Mouse (Mus musculus) layer of hippocampus, adult 9-10 months (tissue): ENCODE data around the gene Banp.
A peak's percentile ranks its signal among the peaks of the same experiment; 100 is the strongest.

Source experiments
- DNase-seq: peaks from one replicate; pipeline ENCODE4 v3.0.0; 2022; ENCODE audit warnings: low spot score

Gene Banp

DNA sequence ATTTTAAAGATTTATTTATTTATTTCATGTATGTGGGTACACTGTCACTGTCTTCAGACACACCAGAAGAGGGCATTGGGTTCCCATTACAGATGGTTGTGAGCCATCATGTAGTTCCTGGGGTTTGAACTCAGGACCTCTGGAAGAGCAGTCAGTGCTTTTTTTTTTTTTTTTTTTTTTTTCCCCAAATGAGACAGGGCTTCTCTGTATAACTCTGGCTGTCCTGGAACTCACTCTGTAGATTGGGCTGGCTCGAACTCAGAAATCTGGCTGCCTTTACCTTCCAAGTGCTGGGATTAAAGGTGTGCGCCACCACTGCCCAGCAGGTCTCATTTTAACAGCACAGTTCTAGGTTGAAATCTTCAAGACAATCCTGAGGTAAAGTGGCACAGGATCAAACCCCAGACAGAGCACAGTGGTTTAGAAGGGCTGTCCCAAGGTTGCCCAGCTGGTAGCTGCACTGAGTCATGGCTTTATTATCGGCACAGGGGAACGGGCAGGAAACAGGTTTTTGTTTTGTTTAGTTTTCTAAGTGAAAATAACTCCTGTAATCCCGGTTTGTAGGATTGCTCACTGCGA lies at the start of gene Banp:
TSS of gene Banp (plus strand) at position 529 of the 579 bp plus-strand sequence.
- DNase-seq = no peak

GRCm38 (mm10) chr8:121901498-121902236 lies 47.9 kb upstream of the Banp start:
- DNase-seq = no peak

DNA sequence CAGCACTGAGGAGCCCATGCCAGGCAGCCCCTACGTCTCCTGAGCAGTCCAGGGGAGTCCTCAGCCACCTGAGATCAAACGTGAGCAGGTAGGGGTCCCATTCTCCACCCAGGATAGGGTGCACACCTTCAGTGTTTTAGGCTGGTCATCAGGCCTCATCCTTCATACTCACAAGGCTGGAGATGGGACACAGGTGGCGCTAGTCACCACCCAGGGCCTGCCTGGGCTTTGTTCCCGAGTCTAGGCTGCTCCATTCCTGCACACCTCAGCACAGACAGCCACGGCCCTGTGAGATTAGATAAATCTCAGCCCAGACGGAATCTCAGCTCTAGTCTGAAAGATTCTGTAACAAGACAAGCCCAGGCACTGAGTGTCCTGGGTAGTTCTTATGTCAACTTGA lies 45.6 kb upstream of the Banp start:
- DNase-seq = no peak

DNA sequence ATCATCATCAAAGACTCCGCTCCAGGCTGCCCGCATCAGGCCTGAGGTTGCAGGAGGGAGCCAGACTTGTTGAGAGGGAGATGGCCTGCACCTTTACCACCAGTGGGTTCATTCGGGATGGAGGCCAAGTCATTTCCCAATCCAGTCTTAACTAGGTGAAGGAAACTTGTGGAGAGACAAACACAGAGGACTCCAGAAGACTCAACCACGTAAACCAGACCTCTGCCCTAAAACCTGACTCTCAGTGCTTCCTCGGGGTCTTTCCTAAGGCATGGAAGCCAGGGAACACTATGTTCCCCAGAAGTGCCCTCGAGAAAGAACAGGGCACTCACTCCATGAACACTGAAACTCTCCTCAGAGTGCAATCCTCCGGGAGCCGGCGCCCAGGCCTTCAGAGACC lies 44.6 kb upstream of the Banp start:
- DNase-seq = no peak

- no peak for DNase-seq
Measured at GRCm38 (mm10) chr8:121905420-121905819, 44.1 kb upstream of the Banp start.

GRCm38 (mm10) chr8:121905864-121906263 lies 43.7 kb upstream of the Banp start:
- DNase-seq = no peak

- DNase-seq = no peak
Measured at GRCm38 (mm10) chr8:121906542-121907512, 42.7 kb upstream of the Banp start.

DNA sequence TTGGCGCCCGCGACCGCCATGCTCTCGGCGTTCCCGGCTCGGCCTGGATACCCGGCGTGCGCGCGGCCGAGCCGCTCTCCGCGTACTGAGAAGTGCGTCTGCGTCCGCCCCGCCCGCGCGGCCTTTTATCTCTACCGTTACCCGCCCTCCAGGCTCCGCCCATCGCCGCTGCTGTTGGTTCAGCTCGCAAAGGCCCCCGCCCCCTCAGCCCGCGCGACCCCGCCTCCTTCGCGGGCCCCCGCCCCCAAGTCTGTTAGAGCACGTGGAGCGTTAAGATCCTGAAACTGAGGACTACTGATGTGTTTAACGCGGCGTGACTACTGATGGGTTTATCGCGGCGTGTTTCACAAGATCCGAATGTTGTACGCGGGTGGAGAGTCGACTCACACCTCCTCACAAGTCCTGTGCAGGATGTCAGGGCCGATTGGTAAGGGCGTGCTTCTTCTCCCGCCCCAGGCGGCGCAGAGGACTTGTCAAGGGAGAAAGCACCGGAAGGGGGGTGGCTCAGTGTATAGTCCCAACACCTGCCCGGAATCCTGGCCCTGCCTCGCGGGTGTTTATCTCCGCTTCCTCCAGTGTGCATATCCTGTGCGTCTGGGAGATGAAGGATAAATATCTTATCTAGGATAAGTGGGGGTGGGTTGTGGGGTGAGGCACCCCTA lies 41.8 kb upstream of the Banp start, which contains the start of gene Slc7a5:
TSS of gene Slc7a5 (minus strand) at position 108 of the 662 bp plus-strand sequence.
- DNase-seq = peak; percentile 68

DNA sequence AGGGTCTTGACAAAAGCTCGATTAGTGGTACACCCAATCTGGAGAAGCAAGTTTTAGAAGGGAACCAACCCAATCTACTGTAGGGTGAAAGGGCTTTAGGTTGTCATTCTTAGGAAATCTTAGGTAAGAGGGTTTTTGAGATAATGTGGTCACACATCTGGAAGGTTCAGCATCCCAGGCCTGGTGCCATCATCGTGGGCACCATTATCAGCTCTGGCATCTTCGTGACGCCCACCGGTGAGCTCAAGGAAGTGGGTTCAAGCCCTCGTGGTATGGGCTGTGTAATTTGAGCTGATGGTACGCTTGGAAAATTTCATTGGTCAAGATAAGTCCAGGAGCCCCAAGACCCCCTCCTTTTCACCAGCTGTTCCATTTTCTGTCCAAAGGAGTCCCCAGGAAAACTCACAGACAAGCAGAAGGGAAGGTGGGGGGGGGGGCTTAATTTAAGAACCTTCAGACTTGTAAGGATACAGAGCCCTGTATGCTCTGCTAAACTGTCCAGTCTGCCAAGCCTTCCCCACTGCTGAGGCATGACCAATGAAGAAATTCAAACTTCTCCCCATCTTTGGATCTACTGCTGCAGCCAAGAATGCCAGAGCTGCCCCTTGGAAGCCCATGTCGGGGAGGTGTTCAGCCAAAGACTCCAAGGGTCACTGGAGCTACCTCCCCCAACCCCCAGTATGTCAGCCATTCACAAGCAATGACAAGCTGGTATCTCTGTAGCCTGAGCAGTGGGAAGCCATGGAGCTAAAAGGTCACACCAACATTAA lies 41.0 kb upstream of the Banp start:
- no peak for DNase-seq

DNA sequence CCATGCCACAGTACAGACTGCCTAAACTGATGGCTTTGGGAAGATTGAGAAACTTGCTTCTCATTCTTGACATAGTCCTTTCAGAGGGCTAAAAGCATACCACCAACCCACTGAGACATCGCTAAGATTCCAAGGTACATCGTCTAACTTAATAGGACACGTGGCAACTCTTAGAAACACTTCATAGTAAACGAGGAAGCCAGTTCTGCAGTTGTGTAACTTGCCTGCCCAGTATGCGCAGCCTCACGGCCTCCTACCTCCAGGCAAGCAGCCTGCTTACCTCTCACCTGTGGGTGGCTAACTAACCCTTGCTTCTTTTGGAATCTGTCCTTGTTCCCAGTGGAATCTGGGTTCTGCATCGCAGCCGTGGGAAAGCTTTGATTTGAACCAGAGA lies 40.4 kb upstream of the Banp start:
- DNase-seq = no peak

GRCm38 (mm10) chr8:121909663-121910062 lies 39.9 kb upstream of the Banp start:
- DNase-seq = no peak

- no peak for DNase-seq
Measured at GRCm38 (mm10) chr8:121911400-121911799, 38.1 kb upstream of the Banp start.

- no peak for DNase-seq
Measured at GRCm38 (mm10) chr8:121911987-121912386, 37.6 kb upstream of the Banp start.

DNA sequence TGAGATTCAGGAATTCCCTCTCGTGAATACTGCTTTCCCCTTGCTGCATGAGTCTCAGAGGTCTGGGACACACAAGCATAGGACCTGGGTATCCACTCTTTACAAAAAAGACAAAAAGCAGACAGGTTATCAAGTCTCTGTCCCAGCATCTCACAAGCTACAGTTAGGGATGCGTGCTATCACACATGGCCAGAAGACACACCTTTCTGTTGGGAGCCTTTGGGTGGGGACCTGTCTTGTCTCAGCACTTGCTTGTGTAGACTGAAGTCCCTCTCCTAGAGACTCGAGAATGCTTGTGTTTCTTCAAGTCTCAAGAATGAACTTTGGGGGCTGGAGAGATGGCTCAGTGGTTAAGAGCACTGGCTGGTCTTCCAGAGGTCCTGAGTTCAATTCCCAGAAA lies 36.7 kb upstream of the Banp start:
- DNase-seq = no peak

DNA sequence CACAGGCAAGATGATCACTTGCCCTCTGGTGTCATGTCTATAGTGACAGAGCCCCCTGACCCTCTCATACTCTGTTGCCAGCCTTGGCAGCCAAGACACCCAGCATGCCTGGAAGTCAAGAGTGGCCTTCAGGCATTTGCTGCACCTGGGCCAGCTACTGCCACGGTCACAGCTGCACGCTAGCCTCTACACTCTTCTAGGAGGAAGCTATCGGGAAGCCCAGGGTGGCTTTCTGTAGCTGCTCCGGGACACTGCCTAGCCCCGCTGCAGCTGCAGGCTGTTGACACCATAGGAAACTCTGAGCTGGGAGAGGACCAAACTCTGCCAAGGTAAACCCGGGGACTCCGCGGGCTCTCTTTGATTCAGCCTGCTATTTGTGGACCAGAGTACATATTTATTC lies 36.2 kb upstream of the Banp start:
- DNase-seq = no peak

- no peak for DNase-seq
Measured at GRCm38 (mm10) chr8:121919158-121919557, 30.4 kb upstream of the Banp start.

GRCm38 (mm10) chr8:121919731-121920130 lies 29.8 kb upstream of the Banp start:
- DNase-seq = no peak

- DNase-seq = no peak
Measured at GRCm38 (mm10) chr8:121921582-121921981, 28.0 kb upstream of the Banp start.

DNA sequence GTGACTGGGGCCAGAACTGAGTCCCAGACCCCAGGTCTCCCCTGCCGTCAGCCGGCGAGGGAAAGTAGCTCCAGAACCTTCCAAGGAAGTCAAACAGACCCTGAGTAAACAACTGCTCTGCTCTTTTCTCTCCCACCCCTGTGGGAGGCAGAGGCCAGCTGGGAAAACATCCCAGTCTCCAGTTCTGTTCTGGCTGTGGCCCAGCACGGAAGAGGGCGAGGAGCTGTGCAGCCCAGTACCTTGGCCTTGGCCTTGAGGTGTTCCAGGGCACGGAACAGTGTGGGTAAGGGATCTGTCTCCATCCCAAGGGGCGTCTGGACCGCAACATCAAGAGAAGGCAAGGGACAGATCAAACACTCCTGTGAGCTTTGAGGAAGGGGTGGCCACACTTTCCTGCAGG lies 27.4 kb upstream of the Banp start:
- DNase-seq = no peak

GRCm38 (mm10) chr8:121924681-121925080 lies 24.9 kb upstream of the Banp start:
- DNase-seq = no peak

DNA sequence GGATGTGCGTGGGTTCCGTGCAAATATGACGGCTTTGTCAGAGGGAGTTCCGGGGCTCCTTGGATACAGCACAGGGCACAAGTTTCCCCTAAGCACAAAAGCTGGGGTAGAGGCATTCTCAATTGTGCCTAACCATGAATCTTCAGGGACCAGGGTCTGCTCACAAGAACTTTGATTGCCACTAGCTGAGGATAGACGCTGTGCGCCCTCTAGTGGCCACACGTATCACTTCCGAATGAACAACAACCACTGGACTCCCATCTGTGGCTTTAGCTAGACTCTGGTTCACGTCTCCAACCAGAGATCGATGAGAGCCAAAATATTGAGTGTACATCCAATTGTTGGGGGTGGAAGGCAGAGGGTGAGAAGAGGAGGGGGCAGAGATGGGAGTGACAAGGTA lies 23.9 kb upstream of the Banp start:
- peak; percentile 74 for DNase-seq
